Mouse (Mus musculus) midbrain, embryonic 14.5 days (tissue): Measurements from ENCODE around the gene Nub1. TPM values are rescaled to one million over a fixed set of nuclear protein-coding genes. Genes with fewer than 3 reads are reported as not detected.
A peak's percentile ranks its signal among the peaks of the same experiment; 100 is the strongest.
"Not testable (repeated sequence)": the region's sequence is repeated elsewhere in the genome, so short reads cannot be mapped to it uniquely, and the experiment has no call there.

ENCODE experiments used
- ATAC-seq: fragments of 200-750 bp; cut with Nextera tagmentation; 2 replicates; pipeline ENCODE4 v1.8.0; 2017; ENCODE audit warnings: moderate number of reproducible peaks, moderate library complexity; ENCODE audit not compliant: low FRiP score, low TSS enrichment
- DNase-seq: peaks from one replicate; pipeline ENCODE4 v3.0.0-alpha.2; 2015
- H3K27ac ChIP-seq: fragments of 300-500 bp; sonication (generic); replicated peaks from 2 replicates; pipeline ENCODE4 v1.5.1; 2014; ENCODE audit warnings: mild to moderate bottlenecking, low read depth, low read length, moderate library complexity
- H3K27me3 ChIP-seq: fragments of 300-500 bp; sonication (generic); 2 replicates; pipeline ENCODE4 v1.6.1; 2014; ENCODE audit warnings: low read length, control low read depth, mixed read lengths; ENCODE audit not compliant: control insufficient read depth, insufficient read depth
- H3K36me3 ChIP-seq: fragments of 300-500 bp; sonication (generic); 2 replicates; pipeline ENCODE4 v1.6.1; 2014; ENCODE audit warnings: low read length, control low read depth; ENCODE audit not compliant: control insufficient read depth, insufficient read depth
- H3K4me1 ChIP-seq: fragments of 300-500 bp; sonication (generic); 2 replicates; pipeline ENCODE4 v1.6.1; 2014; ENCODE audit warnings: mild to moderate bottlenecking, antibody characterized with exemption, low read length, control low read depth; ENCODE audit not compliant: control insufficient read depth, insufficient read depth
- H3K4me2 ChIP-seq: fragments of 300-500 bp; sonication (generic); 2 replicates; pipeline ENCODE4 v1.6.1; 2014; ENCODE audit warnings: mild to moderate bottlenecking, low read length, moderate library complexity
- H3K4me3 ChIP-seq: fragments of 300-500 bp; sonication (generic); replicated peaks from 2 replicates; pipeline ENCODE4 v1.5.1; 2014; ENCODE audit warnings: low read depth, low read length
- H3K9ac ChIP-seq: fragments of 300-500 bp; sonication (generic); replicated peaks from 2 replicates; pipeline ENCODE4 v1.6.1; 2014; ENCODE audit warnings: mild to moderate bottlenecking, low read length, moderate library complexity
- H3K9me3 ChIP-seq: fragments of 300-500 bp; sonication (generic); 2 replicates; pipeline ENCODE4 v1.6.1; 2016; ENCODE audit warnings: low read length, control low read depth, mixed read lengths; ENCODE audit not compliant: control insufficient read depth
- WGBS: fragments of 180-500 bp; shearing (Covaris S2); extraction: QIAGEN DNeasy Blood & Tissue Kit; methylation state at CpG from one replicate; pipeline ENCODE4 v1.1.7; 2014; 5-methylcytosine and 5-hydroxymethylcytosine counted together
- polyA plus RNA-seq: library from polyadenylated mRNA; unstranded; fragments of >200 nt; fragmentation: Nextera tagmentation; extraction: Ambion mirVana; gene quantifications from 2 replicates; pipeline ENCODE4 v1.2.1, GENCODE M21; 2014

The Nub1 gene
- polyA plus RNA-seq, 1 experiment from 2014 or later, result 54.1 TPM

- 22% methylated on average over 16 of the region's 16 CpGs for WGBS
- peaks cover 8% of the 10 kb centered on the region for H3K36me3 ChIP-seq
Measured at GRCm38 (mm10) chr5:24684578-24685365, 560 bp upstream of the Nub1 start.

GRCm38 (mm10) chr5:24686176-24686575 is 844 bp downstream of the Nub1 start:
- Histone ChIP-seq H3K27ac (peak overlapping the region; percentile 86), H3K27me3 (no peaks in the 10 kb centered on the region), H3K4me1 (peaks cover 10% of the 10 kb centered on the region; the same call in 1 of the 2 replicates), H3K4me3 (peak overlapping the region; percentile 82), H3K36me3 (peaks cover 22% of the 10 kb centered on the region), H3K9ac (peak overlapping the region; percentile 80), H3K4me2 (peak overlapping the region; percentile 58), H3K9me3 (no peaks in the 10 kb centered on the region)
- WGBS, result under 1% methylated on average over 15 of the region's 15 CpGs
- DNase-seq (no peak), ATAC-seq (no peak; the same call in 1 of the 2 replicates)

More at GRCm38 (mm10) chr5:24684578-24685365, 560 bp upstream of the Nub1 start:
- Histone ChIP-seq H3K4me3 (peak overlapping the region; percentile 82), H3K27me3 (no peaks in the 10 kb centered on the region), H3K4me2 (peak overlapping the region; percentile 58), H3K27ac (peak overlapping the region; percentile 86), H3K9me3 (no peaks in the 10 kb centered on the region), H3K9ac (peak overlapping the region; percentile 48), H3K4me1 (peaks cover 10% of the 10 kb centered on the region; the same call in 1 of the 2 replicates)
- ATAC-seq (peak; percentile 49), DNase-seq (peak; percentile 47)

- Histone ChIP-seq H3K4me3 (peak overlapping the region; percentile 82), H3K36me3 (peaks cover 29% of the 10 kb centered on the region), H3K4me1 (peaks cover 10% of the 10 kb centered on the region; the same call in 1 of the 2 replicates), H3K4me2 (peak overlapping the region; percentile 58)
- not testable (repeated sequence) for H3K9me3 ChIP-seq, H3K27ac ChIP-seq, DNase-seq, ATAC-seq, H3K27me3 ChIP-seq, H3K9ac ChIP-seq
- 78% methylated on average over 16 of the region's 16 CpGs for WGBS
Measured at GRCm38 (mm10) chr5:24686671-24687420, 1.5 kb downstream of the Nub1 start.

GRCm38 (mm10) chr5:24687696-24688095 is 2.4 kb downstream of the Nub1 start:
- ATAC-seq (no peak), DNase-seq (no peak)
- Histone ChIP-seq H3K9ac (no peak overlapping the region), H3K9me3 (no peaks in the 10 kb centered on the region), H3K27ac (no peak overlapping the region), H3K36me3 (peaks cover 37% of the 10 kb centered on the region), H3K4me2 (no peak overlapping the region), H3K4me1 (peaks cover 10% of the 10 kb centered on the region; the same call in 1 of the 2 replicates), H3K27me3 (no peaks in the 10 kb centered on the region), H3K4me3 (no peak overlapping the region)
- 90% methylated on average over 1 of the region's 1 CpGs for WGBS

DNA sequence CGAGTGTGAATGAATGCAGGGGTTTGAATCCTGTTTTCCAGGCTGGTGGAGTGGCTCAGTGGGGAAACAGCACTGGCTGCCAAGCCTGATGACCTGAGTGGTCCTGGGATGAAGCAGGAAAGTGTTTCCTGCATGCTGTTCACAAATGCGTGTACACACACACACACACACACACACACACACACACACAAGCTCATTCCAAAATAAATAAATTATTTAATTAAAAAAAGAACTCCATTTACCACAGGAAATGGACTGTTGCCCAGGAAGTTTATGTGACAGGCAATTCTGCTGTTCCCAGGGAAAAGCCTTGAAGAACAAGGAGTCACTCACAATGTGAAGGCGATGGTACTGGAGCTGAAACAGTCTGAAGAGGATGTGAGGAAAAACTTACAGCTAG is 11.4 kb downstream of the Nub1 start:
- H3K9ac ChIP-seq, result no peak overlapping the region
- H3K9me3 ChIP-seq, result no peaks in the 10 kb centered on the region
- H3K27me3 ChIP-seq, result no peaks in the 10 kb centered on the region
- ATAC-seq, result no peak
- 86% methylated on average over 3 of the region's 3 CpGs for WGBS
- DNase-seq, result no peak
- H3K4me3 ChIP-seq, result no peak overlapping the region
- no peaks in the 10 kb centered on the region for H3K4me1 ChIP-seq
- no peak overlapping the region for H3K27ac ChIP-seq
- H3K36me3 ChIP-seq, result peaks cover 93% of the 10 kb centered on the region
- H3K4me2 ChIP-seq, result no peak overlapping the region

- no peaks in the 10 kb centered on the region for H3K4me1 ChIP-seq
- H3K36me3 ChIP-seq, result peaks cover 94% of the 10 kb centered on the region
- H3K27ac ChIP-seq, result peak overlapping the region; percentile 14; the same call in 1 of the 2 replicates
- no peak overlapping the region for H3K4me2 ChIP-seq
- DNase-seq (no peak), ATAC-seq (no peak)
- WGBS, result 86% methylated on average over 3 of the region's 3 CpGs
- H3K9ac ChIP-seq, result no peak overlapping the region
- H3K9me3 ChIP-seq, result no peaks in the 10 kb centered on the region
- no peaks in the 10 kb centered on the region for H3K27me3 ChIP-seq
- no peak overlapping the region for H3K4me3 ChIP-seq
Measured at GRCm38 (mm10) chr5:24701271-24701670, 15.9 kb downstream of the Nub1 start.

GRCm38 (mm10) chr5:24704615-24705014 is 19.3 kb downstream of the Nub1 start:
- no peak for DNase-seq
- no peaks in the 10 kb centered on the region for H3K4me1 ChIP-seq
- no peak for ATAC-seq
- no peaks in the 10 kb centered on the region for H3K9me3 ChIP-seq
- no peak overlapping the region for H3K4me2 ChIP-seq
- WGBS, result 96% methylated on average over 8 of the region's 8 CpGs
- H3K36me3 ChIP-seq, result peaks cover 97% of the 10 kb centered on the region
- H3K27ac ChIP-seq, result no peak overlapping the region
- no peak overlapping the region for H3K9ac ChIP-seq
- H3K4me3 ChIP-seq, result no peak overlapping the region
- H3K27me3 ChIP-seq, result no peaks in the 10 kb centered on the region

DNA sequence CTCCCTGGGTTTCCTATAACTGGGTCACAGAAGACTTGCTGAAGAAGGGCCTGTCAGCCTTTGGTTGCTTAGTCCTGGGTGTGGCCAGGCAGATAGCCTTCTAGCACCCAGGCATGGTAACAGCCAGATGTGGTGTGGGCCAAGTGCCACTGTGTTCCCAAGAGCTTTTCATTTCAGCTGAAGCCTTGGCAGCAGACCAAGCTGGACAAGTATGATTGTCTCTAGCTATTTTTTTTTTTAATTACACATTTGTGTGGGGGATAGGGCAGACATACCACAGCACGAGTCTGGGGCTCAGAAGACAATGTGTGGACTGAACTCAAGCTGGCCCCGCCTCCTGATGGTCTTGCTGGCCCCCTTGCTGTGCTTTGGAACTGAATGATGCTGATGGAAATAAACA is 24.6 kb downstream of the Nub1 start:
- Histone ChIP-seq H3K4me3 (no peak overlapping the region), H3K36me3 (peaks cover 69% of the 10 kb centered on the region), H3K4me2 (no peak overlapping the region), H3K9me3 (no peaks in the 10 kb centered on the region), H3K27ac (no peak overlapping the region), H3K9ac (no peak overlapping the region), H3K27me3 (no peaks in the 10 kb centered on the region), H3K4me1 (no peaks in the 10 kb centered on the region)
- 68% methylated on average over 2 of the region's 2 CpGs for WGBS
- DNase-seq, result no peak
- ATAC-seq, result no peak
